Mouse (Mus musculus) sigmoid colon, adult 10 weeks (tissue): ENCODE data around the gene Zdhhc6. TPM values are rescaled to one million over a fixed set of nuclear protein-coding genes. Genes with fewer than 3 reads are reported as not detected.

ENCODE experiments used
- polyA plus RNA-seq: library from polyadenylated mRNA; stranded (reverse); fragments of 350-450 nt; fragmentation: Illumina TruSeq; extraction: RNeasy Lipid Tissue Mini Kit (QIAGEN cat#74804); gene quantifications from one replicate; pipeline ENCODE4 v1.2.3, GENCODE M21; 2014; ENCODE audit warnings: low read depth, low replicate concordance

Gene Zdhhc6
- 56.6 TPM for polyA plus RNA-seq

GRCm38 (mm10) chr19:55315452-55316108 lies at the start of gene Zdhhc6:
TSS of gene Zdhhc6 (minus strand) at chr19:55316032.

GRCm38 (mm10) chr19:55316109-55316714 lies 380 bp upstream of the Zdhhc6 start, which contains the start of gene Vti1a:
TSS of gene Vti1a (plus strand) at chr19:55316295.

GRCm38 (mm10) chr19:55251383-55252124 lies 64.3 kb downstream of the Zdhhc6 start, which contains the start of gene Acsl5:
TSS of gene Acsl5 (plus strand) at chr19:55251938.

GRCm38 (mm10) chr19:55241186-55241645 lies 74.6 kb downstream of the Zdhhc6 start, which contains the start of gene Gucy2g:
TSS of gene Gucy2g (minus strand) at chr19:55241236.

Other genes with a start within 250 kb of the Zdhhc6 start
- gene Gpam, start 188.8 kb downstream of the Zdhhc6 start, polyA plus RNA-seq, result 19.8 TPM
- gene Tectb, start 135.3 kb downstream of the Zdhhc6 start, polyA plus RNA-seq, result not detected
- gene Gucy2g, start 74.8 kb downstream of the Zdhhc6 start, polyA plus RNA-seq, result not detected
- 203 TPM for gene Acsl5, start 64.1 kb downstream of the Zdhhc6 start, polyA plus RNA-seq
- gene Vti1a, start 263 bp upstream of the Zdhhc6 start, polyA plus RNA-seq, result 24.5 TPM